Mouse (Mus musculus) small intestine, adult 10 weeks (tissue): Measurements from ENCODE around the gene Gas2l2. TPM values are rescaled to one million over a fixed set of nuclear protein-coding genes. Genes with fewer than 3 reads are reported as not detected.

Experiments
- polyA plus RNA-seq: library from polyadenylated mRNA; stranded (reverse); fragments of 350-450 nt; fragmentation: Illumina TruSeq; extraction: RNeasy Lipid Tissue Mini Kit (QIAGEN cat#74804); gene quantifications from one replicate; pipeline ENCODE4 v1.2.3, GENCODE M21; 2014; ENCODE audit warnings: low replicate concordance

Gene Gas2l2
- not detected for polyA plus RNA-seq

GRCm38 (mm10) chr11:83429355-83429754, at the start of gene Gas2l2:
TSS of gene Gas2l2 (minus strand) at chr11:83429455.

GRCm38 (mm10) chr11:83472324-83473234, 43.3 kb upstream of the Gas2l2 start, which contains the start of gene Taf15:
TSS of gene Taf15 (plus strand) at chr11:83473086.

GRCm38 (mm10) chr11:83462711-83463244, 33.5 kb upstream of the Gas2l2 start, which contains the start of gene Mmp28:
TSS of gene Mmp28 (minus strand) at chr11:83463071.

GRCm38 (mm10) chr11:83437377-83437776, 8.1 kb upstream of the Gas2l2 start, which contains the start of gene 1700020L24Rik:
TSS of gene 1700020L24Rik (plus strand) at chr11:83437677.

GRCm38 (mm10) chr11:83409087-83409754, 20.0 kb downstream of the Gas2l2 start, which contains the start of gene Rasl10b:
TSS of gene Rasl10b (plus strand) at chr11:83409137.

Other genes with a start within 250 kb of the Gas2l2 start
- gene Slfn3, start 238.1 kb downstream of the Gas2l2 start, polyA plus RNA-seq: 2.4 TPM
- not detected for gene Slfn14, start 142.7 kb downstream of the Gas2l2 start, polyA plus RNA-seq
- 32.3 TPM for gene Ap2b1, start 130.4 kb downstream of the Gas2l2 start, polyA plus RNA-seq
- 26.4 TPM for gene Pex12, start 126.9 kb downstream of the Gas2l2 start, polyA plus RNA-seq
- not detected for gene Rasl10b, start 20.3 kb downstream of the Gas2l2 start, polyA plus RNA-seq
- gene 1700020L24Rik, start 8.2 kb upstream of the Gas2l2 start, polyA plus RNA-seq: not detected
- 0.19 TPM for gene Mmp28, start 33.6 kb upstream of the Gas2l2 start, polyA plus RNA-seq
- gene Taf15, start 43.6 kb upstream of the Gas2l2 start, polyA plus RNA-seq: 343 TPM
- gene Heatr9, start 92.7 kb upstream of the Gas2l2 start, polyA plus RNA-seq: not detected
- gene Ccl5, start 101.1 kb upstream of the Gas2l2 start, polyA plus RNA-seq: 15.4 TPM
- 20.5 TPM for gene Ccl9, start 149.2 kb upstream of the Gas2l2 start, polyA plus RNA-seq
- gene Ccl6, start 163.6 kb upstream of the Gas2l2 start, polyA plus RNA-seq: 311 TPM
- gene Rpl9-ps1, start 216.2 kb upstream of the Gas2l2 start, polyA plus RNA-seq: not detected
- 1.9 TPM for gene Ccl3, start 219.9 kb upstream of the Gas2l2 start, polyA plus RNA-seq
- gene Ccl4, start 233.1 kb upstream of the Gas2l2 start, polyA plus RNA-seq: not detected